Mouse (Mus musculus) midbrain, embryonic 14.5 days (tissue): ENCODE measurements around the gene Gm17660. TPM values are rescaled to one million over a fixed set of nuclear protein-coding genes. Genes with fewer than 3 reads are reported as not detected.

Source experiments
- ATAC-seq: fragments of 200-750 bp; cut with Nextera tagmentation; 2 replicates; pipeline ENCODE4 v1.8.0; 2017; ENCODE audit warnings: moderate number of reproducible peaks, moderate library complexity; ENCODE audit not compliant: low FRiP score, low TSS enrichment
- DNase-seq: peaks from one replicate; pipeline ENCODE4 v3.0.0-alpha.2; 2015
- H3K27ac ChIP-seq: fragments of 300-500 bp; sonication (generic); replicated peaks from 2 replicates; pipeline ENCODE4 v1.5.1; 2014; ENCODE audit warnings: mild to moderate bottlenecking, low read depth, low read length, moderate library complexity
- H3K27me3 ChIP-seq: fragments of 300-500 bp; sonication (generic); 2 replicates; pipeline ENCODE4 v1.6.1; 2014; ENCODE audit warnings: low read length, control low read depth, mixed read lengths; ENCODE audit not compliant: control insufficient read depth, insufficient read depth
- H3K36me3 ChIP-seq: fragments of 300-500 bp; sonication (generic); 2 replicates; pipeline ENCODE4 v1.6.1; 2014; ENCODE audit warnings: low read length, control low read depth; ENCODE audit not compliant: control insufficient read depth, insufficient read depth
- H3K4me1 ChIP-seq: fragments of 300-500 bp; sonication (generic); 2 replicates; pipeline ENCODE4 v1.6.1; 2014; ENCODE audit warnings: mild to moderate bottlenecking, antibody characterized with exemption, low read length, control low read depth; ENCODE audit not compliant: control insufficient read depth, insufficient read depth
- H3K4me2 ChIP-seq: fragments of 300-500 bp; sonication (generic); 2 replicates; pipeline ENCODE4 v1.6.1; 2014; ENCODE audit warnings: mild to moderate bottlenecking, low read length, moderate library complexity
- H3K4me3 ChIP-seq: fragments of 300-500 bp; sonication (generic); replicated peaks from 2 replicates; pipeline ENCODE4 v1.5.1; 2014; ENCODE audit warnings: low read depth, low read length
- H3K9ac ChIP-seq: fragments of 300-500 bp; sonication (generic); replicated peaks from 2 replicates; pipeline ENCODE4 v1.6.1; 2014; ENCODE audit warnings: mild to moderate bottlenecking, low read length, moderate library complexity
- H3K9me3 ChIP-seq: fragments of 300-500 bp; sonication (generic); 2 replicates; pipeline ENCODE4 v1.6.1; 2016; ENCODE audit warnings: low read length, control low read depth, mixed read lengths; ENCODE audit not compliant: control insufficient read depth
- WGBS: fragments of 180-500 bp; shearing (Covaris S2); extraction: QIAGEN DNeasy Blood & Tissue Kit; methylation state at CpG from one replicate; pipeline ENCODE4 v1.1.7; 2014; 5-methylcytosine and 5-hydroxymethylcytosine counted together
- polyA plus RNA-seq: library from polyadenylated mRNA; unstranded; fragments of >200 nt; fragmentation: Nextera tagmentation; extraction: Ambion mirVana; gene quantifications from 2 replicates; pipeline ENCODE4 v1.2.1, GENCODE M21; 2014

Gm17660 gene
- not detected in 2 replicates for polyA plus RNA-seq

DNA sequence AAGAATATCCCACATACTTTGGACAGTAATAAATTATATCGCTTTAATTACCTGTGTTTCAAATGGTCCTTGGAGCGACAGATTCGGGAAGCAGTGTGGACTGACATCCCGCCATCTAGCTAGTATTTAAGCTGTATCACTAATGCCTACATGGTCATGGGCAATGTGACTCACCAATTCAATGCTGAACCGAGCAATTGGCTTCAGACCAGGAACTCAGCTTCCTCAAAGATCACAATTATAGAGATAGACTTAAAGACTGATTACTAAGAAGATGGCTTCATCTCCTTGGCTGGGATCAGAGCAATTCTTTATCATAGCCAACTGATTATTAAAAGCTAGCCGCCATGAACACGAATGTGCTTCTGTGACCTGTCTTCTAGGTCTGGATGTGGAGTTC lies at the start of gene Gm17660:
Gene Gm17660, minus strand, starts transcription at position 101 of the 400 bp plus-strand sequence.
- no peaks in the 10 kb centered on the region for H3K36me3 ChIP-seq
- no peak within 1 kb of the TSS for H3K9ac ChIP-seq
- H3K27me3 ChIP-seq: no peaks in the 10 kb centered on the region
- 98% methylated on average over 7 of the region's 7 CpGs for WGBS
- DNase-seq: no peak
- H3K9me3 ChIP-seq: no peaks in the 10 kb centered on the region
- H3K4me2 ChIP-seq: no peak within 1 kb of the TSS
- ATAC-seq: no peak
- no peak within 1 kb of the TSS for H3K4me3 ChIP-seq
- H3K27ac ChIP-seq: no peak within 1 kb of the TSS
- H3K4me1 ChIP-seq: 0 out of 2 replicates have a peak, but pooled peaks cover 3% of the 10 kb centered on the region

DNA sequence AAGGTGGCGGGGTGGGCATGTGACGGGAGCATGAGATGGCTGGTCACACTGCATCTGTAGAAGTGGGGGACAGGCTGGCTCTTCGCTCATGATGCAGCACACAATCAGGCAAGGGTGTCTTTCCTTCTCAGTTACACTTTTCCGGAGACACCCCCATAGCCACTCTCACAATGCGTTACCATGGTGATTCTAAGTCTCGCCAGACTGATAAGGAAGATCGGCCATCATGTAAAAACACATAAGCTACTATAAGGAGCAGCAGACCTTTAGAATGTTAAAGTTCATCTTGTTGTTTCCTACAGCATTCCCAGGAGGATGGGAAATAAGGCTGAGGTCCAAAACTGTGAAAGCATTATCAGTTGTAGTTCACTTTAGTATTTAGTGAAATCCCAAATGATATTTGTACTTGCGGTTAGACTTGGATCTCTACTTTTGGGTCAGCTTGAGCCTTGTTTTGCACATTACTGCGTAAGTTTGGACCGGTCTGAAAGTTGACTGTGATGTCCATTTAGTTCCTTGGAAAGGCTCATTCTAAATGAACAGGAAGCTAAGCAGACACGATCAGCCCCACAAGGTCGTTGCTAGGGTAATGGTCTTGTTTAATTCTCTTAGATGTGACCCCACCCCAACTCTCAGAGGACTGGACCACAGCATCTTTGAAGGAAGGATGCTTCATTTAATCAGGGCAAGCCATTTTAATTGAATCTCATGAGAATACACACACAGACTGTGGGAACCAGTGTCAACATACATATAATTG lies 49.3 kb upstream of the Gm17660 start:
- Histone ChIP-seq H3K9ac (no peak overlapping the region), H3K27me3 (no peaks in the 10 kb centered on the region), H3K4me1 (peaks cover 9% of the 10 kb centered on the region; the same call in 1 of the 2 replicates), H3K4me2 (no peak overlapping the region), H3K27ac (no peak overlapping the region), H3K9me3 (no peaks in the 10 kb centered on the region), H3K36me3 (no peaks in the 10 kb centered on the region), H3K4me3 (no peak overlapping the region)
- WGBS: 81% methylated on average over 12 of the region's 12 CpGs
- no peak for DNase-seq
- no peak for ATAC-seq

DNA sequence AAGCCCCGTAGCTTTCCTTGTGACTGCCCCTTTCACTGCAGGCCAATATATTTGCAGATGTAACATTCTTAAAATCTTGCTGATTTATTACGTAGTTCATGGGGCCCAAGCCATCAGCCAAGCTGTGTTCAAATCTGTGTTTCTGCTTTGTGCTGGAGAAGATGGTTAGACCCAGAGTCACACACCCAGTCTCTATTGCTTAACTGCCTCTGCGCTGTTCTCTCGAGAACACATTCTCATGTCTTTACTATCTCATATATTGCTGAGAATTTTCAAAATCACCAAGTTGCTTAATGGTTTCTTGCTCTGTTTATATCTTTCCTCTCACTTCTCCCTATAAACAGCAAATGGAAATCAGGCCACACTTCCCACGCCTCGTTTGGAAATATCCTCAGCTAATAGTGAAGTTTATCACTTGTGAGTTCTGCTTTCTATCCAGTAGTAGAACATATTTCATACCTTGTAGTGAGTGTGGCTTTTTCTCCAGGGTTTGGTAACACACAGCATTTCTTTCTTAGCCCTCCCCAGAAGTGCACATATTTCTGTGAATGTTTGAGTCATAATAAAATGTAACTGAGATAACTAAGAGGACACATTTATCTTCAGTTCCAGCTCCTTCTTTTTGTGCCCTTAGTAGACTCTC lies 46.7 kb upstream of the Gm17660 start:
- Histone ChIP-seq H3K4me3 (no peak overlapping the region), H3K27ac (no peak overlapping the region), H3K36me3 (no peaks in the 10 kb centered on the region), H3K4me2 (no peak overlapping the region), H3K27me3 (no peaks in the 10 kb centered on the region), H3K9me3 (no peaks in the 10 kb centered on the region), H3K4me1 (peaks cover 9% of the 10 kb centered on the region; the same call in 1 of the 2 replicates), H3K9ac (no peak overlapping the region)
- DNase-seq (no peak), ATAC-seq (no peak)
- WGBS: 94% methylated on average over 6 of the region's 6 CpGs

DNA sequence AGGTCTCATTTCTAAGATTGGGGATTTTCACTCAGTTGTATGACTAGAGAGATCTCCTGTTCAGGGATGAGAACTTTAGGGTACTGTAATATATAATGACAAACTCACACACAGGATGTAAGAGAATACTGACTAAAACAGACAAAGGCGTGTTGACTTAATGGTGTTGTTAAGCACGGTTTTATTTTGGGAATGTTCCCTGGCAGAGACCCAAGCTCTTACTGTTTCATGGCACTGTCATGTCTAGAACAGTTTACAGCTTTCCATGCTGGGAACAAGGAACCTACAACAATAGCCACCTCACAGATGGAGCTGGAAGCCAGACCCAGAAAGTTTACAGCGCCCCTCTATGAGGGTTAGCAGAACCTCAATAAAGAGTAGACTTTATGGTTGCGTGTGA lies 38.5 kb upstream of the Gm17660 start:
- Histone ChIP-seq H3K9me3 (no peaks in the 10 kb centered on the region), H3K27ac (peak overlapping the region; percentile 55; the same call in 1 of the 2 replicates), H3K27me3 (0 out of 2 replicates have a peak, but pooled peaks cover 3% of the 10 kb centered on the region), H3K4me1 (peaks cover 32% of the 10 kb centered on the region), H3K4me3 (no peak overlapping the region), H3K4me2 (no peak overlapping the region), H3K9ac (no peak overlapping the region), H3K36me3 (no peaks in the 10 kb centered on the region)
- ATAC-seq (no peak), DNase-seq (no peak)
- 88% methylated on average over 4 of the region's 4 CpGs for WGBS

DNA sequence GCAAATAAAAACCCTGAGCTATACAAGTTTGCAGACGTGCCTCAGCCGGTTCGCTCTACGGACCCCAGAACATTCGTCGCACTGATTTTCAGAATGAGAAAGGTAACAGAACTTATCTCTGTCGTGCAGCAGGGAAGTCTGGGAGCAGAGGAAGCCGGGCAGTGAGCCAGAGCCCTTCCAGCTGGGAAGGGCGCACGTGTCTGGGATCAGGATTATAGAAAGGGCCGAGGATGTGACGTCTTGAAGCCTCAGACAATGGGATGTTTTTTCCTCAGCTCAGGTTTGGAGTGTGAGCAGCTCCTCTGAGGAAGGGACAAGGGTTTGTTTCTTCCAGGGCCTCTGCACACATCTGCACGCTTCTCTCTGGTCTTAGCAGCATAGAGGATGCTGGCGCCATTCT lies 37.7 kb upstream of the Gm17660 start:
- H3K27me3 ChIP-seq: 0 out of 2 replicates have a peak, but pooled peaks cover 3% of the 10 kb centered on the region
- DNase-seq (peak; percentile 80), ATAC-seq (peak; percentile 28; the same call in 1 of the 2 replicates)
- 33% methylated on average over 14 of the region's 14 CpGs for WGBS
- H3K4me1 ChIP-seq: peaks cover 40% of the 10 kb centered on the region
- no peak overlapping the region for H3K4me3 ChIP-seq
- no peaks in the 10 kb centered on the region for H3K36me3 ChIP-seq
- no peak overlapping the region for H3K4me2 ChIP-seq
- no peaks in the 10 kb centered on the region for H3K9me3 ChIP-seq
- H3K9ac ChIP-seq: no peak overlapping the region
- peak overlapping the region; percentile 57 for H3K27ac ChIP-seq

DNA sequence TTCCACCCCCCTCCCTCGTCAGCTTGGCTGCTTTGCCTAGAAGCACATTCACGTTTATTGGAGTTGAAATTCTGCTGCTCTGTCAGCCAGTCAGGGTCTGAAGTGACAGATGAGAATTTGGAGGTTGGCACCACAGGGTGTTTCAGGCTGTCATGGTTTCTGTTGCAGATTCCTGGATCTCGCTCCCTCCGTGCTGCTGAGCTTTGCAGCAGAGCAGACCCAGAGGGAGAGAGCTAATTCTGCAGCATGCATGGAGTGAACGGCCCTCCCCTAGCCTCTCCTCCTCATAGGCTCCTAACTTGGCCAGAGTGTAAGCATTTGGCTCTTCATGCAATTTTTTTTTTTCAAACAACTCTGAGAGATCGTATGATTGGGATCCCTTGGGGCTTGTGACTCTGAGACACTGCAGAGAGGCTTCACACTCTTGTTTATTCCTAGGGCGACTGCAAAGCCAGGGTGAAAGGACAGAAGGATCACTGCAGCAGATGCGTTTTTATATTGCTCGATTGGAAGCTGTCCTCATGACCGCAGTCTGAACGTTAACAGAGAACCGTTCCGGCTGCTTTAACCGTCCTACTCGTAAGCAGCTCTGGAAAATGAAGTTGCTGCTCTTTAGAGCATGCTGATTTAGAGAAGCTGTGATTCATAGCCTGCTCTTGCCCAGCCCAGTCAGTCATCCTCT lies 36.2 kb upstream of the Gm17660 start, which contains the start of gene Sparcl1:
Gene Sparcl1, minus strand, starts transcription at position 243 of the 682 bp plus-strand sequence.
- H3K36me3 ChIP-seq: no peaks in the 10 kb centered on the region
- WGBS: 22% methylated on average over 15 of the region's 15 CpGs
- peak within 1 kb of the TSS; percentile 17 for H3K9ac ChIP-seq
- H3K27ac ChIP-seq: peak within 1 kb of the TSS; percentile 63
- H3K27me3 ChIP-seq: 0 out of 2 replicates have a peak, but pooled peaks cover 3% of the 10 kb centered on the region
- no peak for ATAC-seq
- peak; percentile 55 for DNase-seq
- H3K4me2 ChIP-seq: peak within 1 kb of the TSS; percentile 53
- H3K4me3 ChIP-seq: peak within 1 kb of the TSS; percentile 19
- H3K4me1 ChIP-seq: peaks cover 54% of the 10 kb centered on the region
- H3K9me3 ChIP-seq: no peaks in the 10 kb centered on the region

DNA sequence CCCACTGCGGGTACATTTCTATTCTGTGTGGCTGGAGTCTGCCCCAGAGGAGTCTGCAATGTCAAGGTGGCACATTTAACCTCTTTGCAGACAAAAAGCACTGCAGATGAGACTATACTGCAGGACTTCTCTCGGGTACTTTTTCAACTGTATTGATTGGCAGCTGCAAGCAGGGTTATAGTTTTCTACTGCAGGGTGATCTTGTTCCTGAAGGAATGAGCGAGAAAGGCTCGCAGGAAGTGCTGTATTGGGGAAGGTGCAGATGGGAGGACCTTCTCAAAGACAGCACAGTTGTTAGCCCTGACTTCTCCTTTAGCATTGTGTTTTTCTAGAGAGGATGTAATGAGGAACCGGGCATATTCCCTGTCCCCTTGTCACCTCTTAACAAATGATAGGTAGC lies 35.1 kb upstream of the Gm17660 start:
- Histone ChIP-seq H3K4me3 (peak overlapping the region; percentile 19; the same call in 1 of the 2 replicates), H3K27ac (peak overlapping the region; percentile 63), H3K36me3 (no peaks in the 10 kb centered on the region), H3K4me2 (peak overlapping the region; percentile 53), H3K9me3 (no peaks in the 10 kb centered on the region), H3K9ac (peak overlapping the region; percentile 17; the same call in 1 of the 2 replicates), H3K4me1 (peaks cover 60% of the 10 kb centered on the region), H3K27me3 (peaks cover 3% of the 10 kb centered on the region; the same call in 1 of the 2 replicates)
- ATAC-seq (no peak), DNase-seq (no peak)
- 34% methylated on average over 5 of the region's 5 CpGs for WGBS

DNA sequence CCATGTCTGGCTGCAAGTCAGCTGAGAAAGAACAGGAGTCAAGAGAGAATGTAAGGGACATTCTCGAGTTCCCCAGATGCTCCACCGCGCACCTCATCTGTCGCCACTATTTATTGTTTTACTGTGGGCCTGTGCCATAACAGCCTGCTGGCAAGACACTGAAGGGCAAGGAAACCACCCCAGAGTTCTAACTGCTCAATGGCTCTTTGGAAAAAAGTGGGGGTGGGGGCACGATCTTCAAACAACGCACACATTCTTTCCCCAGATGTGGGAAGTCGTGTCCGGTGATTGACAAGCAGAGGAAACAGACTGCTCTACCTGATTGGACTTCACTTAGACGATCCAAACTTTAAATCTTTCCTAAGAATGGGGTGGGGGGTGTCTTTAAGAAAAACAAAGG lies 34.6 kb upstream of the Gm17660 start:
- H3K27ac ChIP-seq: peak overlapping the region; percentile 74; the same call in 1 of the 2 replicates
- H3K4me1 ChIP-seq: peaks cover 60% of the 10 kb centered on the region
- no peaks in the 10 kb centered on the region for H3K36me3 ChIP-seq
- H3K9ac ChIP-seq: peak overlapping the region; percentile 17; the same call in 1 of the 2 replicates
- no peak overlapping the region for H3K4me3 ChIP-seq
- H3K4me2 ChIP-seq: peak overlapping the region; percentile 53
- DNase-seq (no peak), ATAC-seq (no peak)
- H3K27me3 ChIP-seq: peaks cover 3% of the 10 kb centered on the region; the same call in 1 of the 2 replicates
- H3K9me3 ChIP-seq: no peaks in the 10 kb centered on the region
- 25% methylated on average over 9 of the region's 9 CpGs for WGBS
